9 mouse cellular contexts compared by ENCODE assay signal in genomic region chr4:140779803-140780397, GRCm38 (mm10). TPM values are rescaled to one million over a fixed set of nuclear protein-coding genes. Genes with fewer than 3 reads are reported as not detected.
DNase-seq lines count a peak whose midpoint lies in the region; ATAC-seq and TF ChIP-seq lines count a peak whose summit lies in the region.
"Had no signal": no experiment of that assay in that cellular context is flagged by ENCODE, and none has a peak within 500 bp of the region (broad histone marks: within the 10 kb centered on the region; RNA-seq: fewer than 3 reads in every experiment).

No protein-coding gene starts in this region.

- H3K4me2 ChIP-seq in kidney, postnatal 0 days (ENCODE audit: low read length), result no peak overlapping the region
- no peak overlapping the region for H3K4me2 ChIP-seq in liver, embryonic 13.5 days
- no peak overlapping the region for H3K4me2 ChIP-seq in stomach, postnatal 0 days (replicated peaks; ENCODE audit: low read depth)

- DNase-seq in kidney, postnatal 0 days (ENCODE audit: low spot score), result peak; percentile 61
- DNase-seq in kidney, adult 8-10 months, result no peak
- DNase-seq in adrenal gland, postnatal 25 days, result peak; percentile 75
- DNase-seq in liver, embryonic 13.5 days, result no peak
- DNase-seq in stomach, postnatal 0 days (ENCODE audit: low spot score), result no peak
- no peak for DNase-seq in frontal cortex, postnatal 36 days (ENCODE audit: low spot score in 2 of 2)
- no peak for DNase-seq in layer of hippocampus, adult 8-10 months (ENCODE audit: low spot score in 2 of 2)

- TF ChIP-seq CTCF in kidney, postnatal 0 days (IDR thresholded peaks at IDR 0.05; ENCODE audit: low read depth), result no peak
- no peak for TF ChIP-seq CTCF in stomach, postnatal 0 days (IDR thresholded peaks at IDR 0.05; ENCODE audit: low read depth)

- peak; percentile 38; the same call in 1 of the 2 replicates for ATAC-seq in kidney, postnatal 0 days (replicated peaks; ENCODE audit: low FRiP score, low read depth)
- peak; percentile 51 for ATAC-seq in granulocyte monocyte progenitor cell, adult 5-6 weeks (replicated peaks; ENCODE audit: poor library complexity, severe bottlenecking)
- ATAC-seq in liver, embryonic 13.5 days (ENCODE audit: low read depth), result peak; percentile 65
- ATAC-seq in stomach, postnatal 0 days (ENCODE audit: low FRiP score, low TSS enrichment), result 0 out of 2 replicates have a peak, but pooled peaks have one; percentile 11

- no peaks in the 10 kb centered on the region for H3K4me1 ChIP-seq in kidney, postnatal 0 days (replicated peaks; ENCODE audit: insufficient read depth, low read length)
- H3K4me1 ChIP-seq in liver, embryonic 13.5 days (replicated peaks), result peaks cover 6% of the 10 kb centered on the region
- H3K4me1 ChIP-seq in stomach, postnatal 0 days (replicated peaks; ENCODE audit: control insufficient read depth, insufficient read depth), result no peaks in the 10 kb centered on the region

- no peaks in the 10 kb centered on the region for H3K9me3 ChIP-seq in kidney, postnatal 0 days (replicated peaks; ENCODE audit: low read length)
- no peaks in the 10 kb centered on the region for H3K9me3 ChIP-seq in liver, embryonic 13.5 days (replicated peaks)
- no peaks in the 10 kb centered on the region for H3K9me3 ChIP-seq in stomach, postnatal 0 days (ENCODE audit: control insufficient read depth, low read length)

- H3K36me3 ChIP-seq in kidney, postnatal 0 days (ENCODE audit: insufficient read depth, low read length), result no peaks in the 10 kb centered on the region
- no peaks in the 10 kb centered on the region for H3K36me3 ChIP-seq in liver, embryonic 13.5 days
- no peaks in the 10 kb centered on the region for H3K36me3 ChIP-seq in stomach, postnatal 0 days (ENCODE audit: control insufficient read depth, insufficient read depth, low read length)

- 19% methylated on average over 19 of the region's 19 CpGs for WGBS in kidney, postnatal 0 days
- 37% methylated on average over 19 of the region's 19 CpGs for WGBS in liver, embryonic 13.5 days (ENCODE audit: insufficient replicate concordance)
- 26% methylated on average over 19 of the region's 19 CpGs for WGBS in stomach, postnatal 0 days

- no peak overlapping the region for H3K27ac ChIP-seq in kidney, postnatal 0 days
- H3K27ac ChIP-seq in liver, embryonic 13.5 days, result no peak overlapping the region
- no peak overlapping the region for H3K27ac ChIP-seq in stomach, postnatal 0 days (replicated peaks)

- H3K9ac ChIP-seq in kidney, postnatal 0 days (ENCODE audit: low read depth, low read length), result no peak overlapping the region
- no peak overlapping the region for H3K9ac ChIP-seq in liver, embryonic 13.5 days
- no peak overlapping the region for H3K9ac ChIP-seq in stomach, postnatal 0 days (ENCODE audit: low read length)

- no peak for TF ChIP-seq EP300 in stomach, postnatal 0 days (optimal IDR thresholded peaks at IDR 0.05)

- no peaks in the 10 kb centered on the region for H3K27me3 ChIP-seq in kidney, postnatal 0 days (ENCODE audit: insufficient read depth, low read length)
- no peaks in the 10 kb centered on the region for H3K27me3 ChIP-seq in liver, embryonic 13.5 days
- H3K27me3 ChIP-seq in stomach, postnatal 0 days (ENCODE audit: control insufficient read depth, insufficient read depth, low read length), result no peaks in the 10 kb centered on the region

- H3K4me3 ChIP-seq in kidney, postnatal 0 days (replicated peaks; ENCODE audit: low read depth, low read length), result no peak overlapping the region
- H3K4me3 ChIP-seq in liver, embryonic 13.5 days (replicated peaks), result no peak overlapping the region
- no peak overlapping the region for H3K4me3 ChIP-seq in stomach, postnatal 0 days (ENCODE audit: low read depth, low read length)

RNA-seq across cellular contexts. Expression of gene Padi4, which starts 5.9 kb away (rescaled TPM):
- 0.74 and 1.1 TPM in 2 replicates for polyA plus RNA-seq in kidney, postnatal 0 days (2015; fragmentation: Nextera tagmentation; extraction: Ambion mirVana)
- total RNA-seq in adrenal gland, postnatal 25 days (2021), result 0.76 TPM in 1 of 2 replicates, not detected in the other
- 2.8 and 7.9 TPM in 2 replicates for total RNA-seq in granulocyte monocyte progenitor cell, adult 5-6 weeks (2014; fragmentation: Nextera tagmentation)
- 5.1 and 6.4 TPM in 2 replicates for total RNA-seq in granulocyte monocyte progenitor cell, adult 5-6 weeks (2017)
- polyA plus RNA-seq in liver, embryonic 13.5 days (2015; fragmentation: Nextera tagmentation; extraction: Ambion mirVana), result 0.36 and 0.37 TPM in 2 replicates
- polyA plus RNA-seq in stomach, postnatal 0 days (2015; fragmentation: Nextera tagmentation; extraction: Ambion mirVana), result 0.23 and 0.27 TPM in 2 replicates
- under 1 TPM in 1 of 4 experiments, not detected in 3; 0.18 TPM for total RNA-seq in layer of hippocampus, adult 8-10 months (2022)

RNA-seq across cellular contexts. Expression of gene Padi3, which starts 30.5 kb away (rescaled TPM):
- 0.08 and 0.10 TPM in 2 replicates for polyA plus RNA-seq in kidney, postnatal 0 days (2015; fragmentation: Nextera tagmentation; extraction: Ambion mirVana)
- total RNA-seq in adrenal gland, postnatal 25 days (2021), result not detected in 2 replicates
- total RNA-seq in granulocyte monocyte progenitor cell, adult 5-6 weeks (2014; fragmentation: Nextera tagmentation), result 0.19 and 0.21 TPM in 2 replicates
- total RNA-seq in granulocyte monocyte progenitor cell, adult 5-6 weeks (2017), result 0.04 TPM in 1 of 2 replicates, not detected in the other
- polyA plus RNA-seq in liver, embryonic 13.5 days (2015; fragmentation: Nextera tagmentation; extraction: Ambion mirVana), result 0.21 and 0.23 TPM in 2 replicates
- 0.02 TPM in 1 of 2 replicates, not detected in the other for polyA plus RNA-seq in stomach, postnatal 0 days (2015; fragmentation: Nextera tagmentation; extraction: Ambion mirVana)
- total RNA-seq in layer of hippocampus, adult 8-10 months (2022), result not detected

RNA-seq across cellular contexts. Expression of gene Padi6, which starts 37.5 kb away (rescaled TPM):
- polyA plus RNA-seq in kidney, postnatal 0 days (2015; fragmentation: Nextera tagmentation; extraction: Ambion mirVana), result 0.07 TPM in 1 of 2 replicates, not detected in the other
- total RNA-seq in adrenal gland, postnatal 25 days (2021), result 0.15 TPM in 1 of 2 replicates, not detected in the other
- not detected in 2 replicates for total RNA-seq in granulocyte monocyte progenitor cell, adult 5-6 weeks (2014; fragmentation: Nextera tagmentation)
- not detected in 2 replicates for total RNA-seq in granulocyte monocyte progenitor cell, adult 5-6 weeks (2017)
- polyA plus RNA-seq in liver, embryonic 13.5 days (2015; fragmentation: Nextera tagmentation; extraction: Ambion mirVana), result not detected in 2 replicates
- polyA plus RNA-seq in stomach, postnatal 0 days (2015; fragmentation: Nextera tagmentation; extraction: Ambion mirVana), result not detected in 2 replicates
- not detected for total RNA-seq in layer of hippocampus, adult 8-10 months (2022)
- total RNA-seq: hematopoietic stem cell, adult 5-6 weeks had no signal

Comparison
In these comparisons a context has a peak if more than half of its experiments do, and no peak if none do; other contexts are left out.
1. DNase-seq: peak in kidney, postnatal 0 days (single experiment) and adrenal gland, postnatal 25 days (single experiment); none in kidney, adult 8-10 months (0 of 2), liver, embryonic 13.5 days (single experiment), stomach, postnatal 0 days (single experiment), frontal cortex, postnatal 36 days (0 of 2) and layer of hippocampus, adult 8-10 months (0 of 2).
2. ATAC-seq: peak in every context shown above with its lines; median percentile 65 in liver, embryonic 13.5 days; 51 in granulocyte monocyte progenitor cell, adult 5-6 weeks; 38 in kidney, postnatal 0 days; 11 in stomach, postnatal 0 days.